Mouse (Mus musculus) kidney, adult 9 months (tissue): ENCODE results near the gene Plod3.

Experiments used
- DNase-seq: peaks from one replicate; pipeline ENCODE4 v3.0.0; 2022

The Plod3 gene

GRCm38 (mm10) chr5:137026092-137026491, 39.3 kb downstream of the Plod3 start, which contains the start of gene Vgf:
Gene Vgf, plus strand, starts transcription at chr5:137026392.
- DNase-seq, result no peak

- no peak for DNase-seq
These were observed 41.9 kb downstream of the Plod3 start for GRCm38 (mm10) chr5:137028561-137029272.

- no peak for DNase-seq
These were observed 42.4 kb downstream of the Plod3 start for GRCm38 (mm10) chr5:137029273-137029585.

GRCm38 (mm10) chr5:137029643-137030415, 43.0 kb downstream of the Plod3 start:
- peak; percentile 97 for DNase-seq

GRCm38 (mm10) chr5:137030416-137030810, 43.6 kb downstream of the Plod3 start:
- no peak for DNase-seq

- DNase-seq, result no peak
These were observed 44.5 kb downstream of the Plod3 start for GRCm38 (mm10) chr5:137031076-137032032.

- no peak for DNase-seq
These were observed 45.2 kb downstream of the Plod3 start for GRCm38 (mm10) chr5:137032033-137032421.

- peak; percentile 87 for DNase-seq
These were observed 45.8 kb downstream of the Plod3 start for GRCm38 (mm10) chr5:137032641-137033074.

- no peak for DNase-seq
These were observed 49.4 kb downstream of the Plod3 start for GRCm38 (mm10) chr5:137036211-137036610.

GRCm38 (mm10) chr5:137039453-137039852, 52.6 kb downstream of the Plod3 start:
- DNase-seq, result no peak

GRCm38 (mm10) chr5:137041442-137041841, 54.6 kb downstream of the Plod3 start:
- DNase-seq, result no peak

GRCm38 (mm10) chr5:137043997-137044396, 57.2 kb downstream of the Plod3 start:
- no peak for DNase-seq

- peak; percentile 97 for DNase-seq
These were observed 58.8 kb downstream of the Plod3 start, which contains the start of gene Ap1s1 for GRCm38 (mm10) chr5:137045402-137046323. Gene Ap1s1, minus strand, starts transcription at chr5:137046135.
